Mouse (Mus musculus) cerebellum, adult 18-20 months (tissue): ENCODE results near the gene Polr3h.

Experiments
- DNase-seq, 2 experiments: peaks; one replicate each; pipeline ENCODE4 v3.0.0; 2021

Gene Polr3h

DNA sequence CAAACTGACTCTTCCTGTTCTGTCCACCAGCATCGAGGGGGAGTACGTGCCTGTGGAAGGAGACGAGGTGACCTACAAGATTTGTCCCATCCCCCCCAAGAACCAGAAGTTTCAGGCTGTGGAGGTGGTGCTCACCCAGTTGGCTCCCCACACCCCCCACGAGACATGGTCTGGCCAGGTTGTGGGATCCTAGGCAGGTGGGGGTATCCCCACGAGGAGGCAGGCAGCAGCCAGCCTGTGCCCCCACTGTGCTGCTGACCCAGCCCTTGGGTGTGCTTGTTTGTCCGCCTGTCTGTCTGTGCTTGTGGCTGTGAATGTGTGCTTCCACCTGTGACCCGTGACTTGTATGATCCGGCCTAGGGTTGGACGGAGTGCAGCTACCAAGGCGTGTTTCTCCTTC is 23.0 kb upstream of the Polr3h start:
- DNase-seq, result no peak

- DNase-seq, result no peak
Observed at GRCm38 (mm10) chr15:81943176-81943749, 17.2 kb upstream of the Polr3h start.

GRCm38 (mm10) chr15:81941010-81941409 is 15.0 kb upstream of the Polr3h start:
- no peak for DNase-seq

DNA sequence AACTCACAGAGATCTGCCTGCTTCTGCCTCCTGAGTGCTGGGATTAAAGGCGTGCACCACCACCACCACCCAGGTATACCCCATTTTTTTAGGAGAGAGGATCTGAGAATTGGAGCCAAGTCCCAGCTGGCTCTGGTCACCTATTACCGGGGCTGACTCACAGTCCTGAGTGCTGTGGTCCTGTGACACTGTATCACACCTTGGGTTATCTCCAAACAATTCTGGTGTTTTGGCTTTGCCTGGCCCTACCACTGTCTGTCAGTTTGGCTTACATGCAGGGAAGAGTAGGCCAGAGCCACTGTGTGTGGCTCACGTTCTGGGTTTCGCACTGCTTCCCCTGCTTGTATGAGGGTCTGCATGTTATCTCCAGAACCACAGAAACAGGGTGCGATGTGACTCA is 14.2 kb upstream of the Polr3h start:
- DNase-seq, result peak; percentile 35 to 41

- peak in 1 of 2 experiments; percentile 13 for DNase-seq
Observed at GRCm38 (mm10) chr15:81939774-81940173, 13.7 kb upstream of the Polr3h start.

GRCm38 (mm10) chr15:81939157-81939715 is 13.2 kb upstream of the Polr3h start:
- peak in 1 of 2 experiments; percentile 14 for DNase-seq

- peak; percentile 79 to 81 for DNase-seq
Observed at GRCm38 (mm10) chr15:81938246-81938645, 12.2 kb upstream of the Polr3h start.

GRCm38 (mm10) chr15:81937098-81937972 is 11.3 kb upstream of the Polr3h start:
- peak; percentile 62 to 66 for DNase-seq

DNA sequence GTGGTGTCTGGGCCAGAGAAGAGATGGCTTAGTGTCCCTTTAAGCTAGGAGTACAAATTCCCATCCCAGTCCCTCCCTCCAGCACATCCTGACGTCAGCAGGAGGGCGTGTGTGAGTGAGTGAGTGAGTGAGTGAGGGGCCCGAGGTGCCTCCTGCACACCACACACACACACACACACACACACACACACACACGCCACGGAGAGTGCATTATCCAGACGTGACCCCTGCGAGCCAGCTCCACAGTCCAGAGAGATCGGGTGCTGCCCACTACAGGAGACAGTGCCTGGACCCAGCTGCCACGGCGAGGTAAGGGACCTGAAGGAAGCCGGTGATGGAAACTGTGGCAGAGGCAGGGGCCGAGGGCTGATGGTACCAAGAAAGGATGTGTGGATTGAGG is 10.6 kb upstream of the Polr3h start, which contains the start of gene Csdc2:
Gene Csdc2 (plus strand): TSS at position 81 of the 400 bp plus-strand sequence.
- DNase-seq, result peak; percentile 78 to 86

DNA sequence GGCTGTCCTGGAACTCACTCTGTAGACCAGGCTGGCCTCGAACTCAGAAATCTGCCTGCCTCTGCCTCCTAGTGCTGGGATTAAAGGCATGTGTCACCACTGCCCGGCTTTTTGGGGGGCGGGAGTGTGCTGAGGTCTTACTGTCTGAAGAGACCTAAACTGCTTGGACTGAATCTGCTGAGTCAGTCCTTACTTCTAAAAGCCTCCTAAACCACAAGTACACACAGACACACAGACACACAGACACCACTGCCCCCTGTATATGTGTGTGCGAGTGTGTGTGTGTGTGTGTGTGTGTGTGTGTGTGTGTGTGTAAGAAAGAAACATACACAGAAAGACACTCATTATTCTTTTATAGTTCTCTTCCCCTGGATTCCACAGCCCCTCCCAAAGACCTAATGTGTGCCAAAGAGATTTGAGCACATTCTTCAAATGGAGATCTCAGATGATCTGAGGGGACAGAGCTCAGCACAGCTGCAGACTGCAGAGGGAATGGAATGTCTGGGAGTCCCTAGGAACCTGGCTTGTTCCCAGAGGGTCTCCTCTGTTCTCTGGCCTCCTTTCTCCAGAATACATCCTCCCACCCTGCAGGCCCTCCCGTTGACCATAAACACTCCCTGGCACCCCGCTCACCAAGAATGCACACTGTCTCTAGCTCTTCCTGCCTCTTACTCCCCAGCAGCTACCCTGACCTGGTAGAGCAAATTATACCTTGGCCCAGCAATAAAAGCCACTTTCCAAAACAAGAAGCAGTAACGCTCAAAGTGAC is 10.0 kb upstream of the Polr3h start:
- no peak for DNase-seq

DNA sequence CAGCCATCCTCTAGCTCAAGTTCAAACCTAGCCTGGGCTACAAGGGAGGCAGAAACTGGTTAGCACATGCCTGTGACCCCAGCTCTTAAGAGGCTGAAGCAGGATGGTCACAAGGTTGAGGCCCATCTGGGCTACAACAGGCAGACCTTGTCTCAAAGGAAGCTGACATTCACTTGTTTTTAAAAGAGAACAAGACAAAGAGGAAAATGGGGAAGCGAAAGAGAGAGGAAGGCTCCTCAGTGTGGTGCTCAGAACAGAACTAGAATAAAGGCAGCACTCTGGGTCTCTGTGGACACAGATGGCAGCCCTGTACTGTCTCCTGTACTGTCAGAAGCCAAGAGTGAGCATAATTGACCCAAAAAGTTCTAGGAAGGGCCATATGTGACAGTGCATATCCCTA is 7.9 kb upstream of the Polr3h start:
- DNase-seq, result no peak

DNA sequence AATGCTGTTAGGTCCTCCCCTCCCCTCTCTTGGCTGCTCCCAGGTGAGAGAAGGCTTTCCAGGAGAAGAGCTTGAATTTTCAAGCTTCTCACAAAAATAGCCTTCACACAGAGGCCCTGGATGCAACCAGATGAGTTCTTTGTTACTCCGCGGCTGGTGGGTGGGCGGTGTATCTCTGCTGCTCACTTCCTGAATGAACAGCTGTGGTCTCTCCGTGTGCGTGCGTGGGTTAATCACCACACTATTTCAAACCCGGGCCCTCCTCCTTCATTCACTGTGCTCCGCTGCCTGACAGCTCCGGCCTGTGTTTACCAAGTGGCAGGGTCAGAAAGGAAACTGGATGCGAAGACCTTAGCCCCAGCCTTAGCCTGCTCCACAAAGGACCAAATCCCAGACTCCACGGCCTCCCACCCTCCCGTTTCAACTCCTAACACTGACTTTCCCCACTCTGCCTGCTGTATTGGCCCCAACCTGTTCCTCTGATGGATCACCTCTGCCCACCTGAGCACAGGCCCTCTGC is 7.0 kb upstream of the Polr3h start:
- no peak for DNase-seq

DNA sequence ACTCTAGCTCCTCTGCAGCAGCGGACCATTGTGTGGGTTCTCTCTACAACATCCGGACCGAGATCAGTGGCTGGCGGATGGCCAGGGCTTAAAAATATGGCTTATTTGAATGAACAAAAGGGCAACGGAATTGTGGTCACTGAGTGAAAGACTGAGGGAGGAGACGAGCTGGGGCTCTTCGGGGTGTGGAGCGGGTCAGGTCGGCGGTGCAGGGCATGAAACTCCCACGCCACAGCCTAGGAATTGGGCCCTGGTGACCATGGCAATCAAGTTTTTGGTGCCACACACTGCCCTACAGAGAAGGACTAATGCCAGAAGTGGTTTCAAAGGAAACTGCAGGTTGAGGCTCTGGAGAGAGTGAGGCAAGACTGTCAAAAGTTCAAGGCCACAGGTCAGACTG is 2.2 kb upstream of the Polr3h start:
- DNase-seq, result no peak

GRCm38 (mm10) chr15:81927741-81928140 is 1.7 kb upstream of the Polr3h start:
- no peak for DNase-seq

DNA sequence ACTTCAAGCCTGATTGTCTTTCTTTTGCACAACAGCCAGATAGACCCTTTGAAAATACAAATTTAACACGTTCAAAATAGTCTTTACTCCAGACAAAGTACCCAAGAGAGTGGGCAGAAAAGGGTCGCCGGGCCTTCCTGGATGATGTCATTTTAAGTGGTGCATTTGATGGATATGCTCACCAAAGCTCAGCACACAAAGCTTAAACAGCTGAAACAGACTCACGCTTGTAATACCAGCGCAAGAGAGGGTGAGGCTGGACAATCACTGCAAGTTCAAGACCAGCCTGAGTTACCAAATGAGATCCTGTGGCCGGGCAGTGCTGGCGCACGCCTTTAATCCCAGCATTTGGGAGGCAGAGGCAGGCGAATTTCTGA is 394 bp upstream of the Polr3h start:
- DNase-seq, result no peak

DNA sequence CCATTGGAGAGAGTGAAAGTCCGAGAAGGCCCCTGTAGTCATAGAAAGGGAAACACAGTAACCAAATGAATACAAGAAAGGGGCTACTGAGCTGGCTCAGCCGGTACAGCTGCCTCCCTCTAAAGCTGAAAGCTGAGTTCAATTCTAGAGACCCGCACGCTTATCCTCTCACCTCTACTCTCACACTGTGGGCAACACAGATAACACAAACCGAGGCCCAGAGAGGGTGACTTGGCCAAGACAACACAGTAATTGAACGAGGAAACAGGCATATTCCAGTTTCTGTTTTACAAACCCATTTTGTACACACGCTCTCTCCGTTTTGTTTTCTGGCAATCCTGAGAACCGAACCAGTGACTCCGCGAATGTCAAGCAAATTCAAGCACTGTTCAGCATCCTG is 1.1 kb downstream of the Polr3h start:
- no peak for DNase-seq

DNA sequence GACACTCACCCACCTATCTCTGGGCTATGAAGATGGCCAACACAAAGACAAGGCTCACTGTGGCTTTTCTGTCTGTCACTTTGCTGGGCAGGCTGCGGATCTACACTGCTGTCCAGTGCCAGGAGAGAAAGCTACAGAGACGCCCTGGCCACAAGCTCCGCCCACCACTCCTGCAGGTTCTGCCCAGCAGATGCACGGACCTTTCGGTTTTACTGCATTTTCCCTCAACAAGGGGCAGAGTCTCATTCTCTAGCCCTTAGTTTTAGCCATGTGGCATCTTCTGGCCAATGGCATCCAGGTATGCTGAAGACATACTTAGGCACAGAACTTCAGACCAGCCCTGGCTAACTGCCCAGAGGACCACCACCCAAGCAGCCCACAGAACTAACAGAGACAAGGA is 4.8 kb downstream of the Polr3h start:
- peak in 1 of 2 experiments; percentile 45 for DNase-seq

DNA sequence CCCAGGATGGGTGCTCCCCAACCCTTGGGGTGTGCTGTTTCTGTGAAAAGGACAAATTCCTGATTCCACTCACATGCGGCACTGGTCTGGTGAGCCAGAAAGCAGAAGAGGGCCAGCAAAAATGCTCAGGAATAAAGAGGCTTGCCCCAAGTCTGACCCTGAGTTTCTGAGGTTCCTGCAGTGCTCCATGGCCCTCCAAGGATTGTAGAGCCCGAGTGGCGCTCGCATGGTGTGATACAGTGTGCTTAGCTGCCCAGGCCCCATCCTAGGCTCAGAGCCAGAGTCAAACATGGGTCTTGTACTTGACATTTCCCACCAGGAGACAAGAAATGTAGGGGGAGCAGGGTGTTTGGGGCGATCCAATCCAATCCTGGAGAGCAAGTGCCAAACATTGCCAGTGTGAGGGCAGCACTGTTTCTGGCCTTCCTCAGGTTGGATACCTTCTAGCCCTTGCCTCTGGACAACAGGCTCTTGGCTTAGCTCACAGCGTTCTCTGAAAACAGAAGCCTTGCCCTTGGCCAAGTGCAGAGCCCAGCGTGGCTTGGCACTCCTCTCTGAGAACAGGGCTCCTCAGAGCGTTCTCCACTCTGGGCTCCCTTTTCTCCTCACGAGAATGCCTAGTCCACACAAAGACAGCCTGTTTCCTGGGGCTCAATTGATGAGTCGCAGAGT is 5.4 kb downstream of the Polr3h start:
- peak; percentile 64 to 75 for DNase-seq

- DNase-seq, result peak in 1 of 2 experiments; percentile 45
Observed at GRCm38 (mm10) chr15:81919062-81919461, 7.0 kb downstream of the Polr3h start.

DNA sequence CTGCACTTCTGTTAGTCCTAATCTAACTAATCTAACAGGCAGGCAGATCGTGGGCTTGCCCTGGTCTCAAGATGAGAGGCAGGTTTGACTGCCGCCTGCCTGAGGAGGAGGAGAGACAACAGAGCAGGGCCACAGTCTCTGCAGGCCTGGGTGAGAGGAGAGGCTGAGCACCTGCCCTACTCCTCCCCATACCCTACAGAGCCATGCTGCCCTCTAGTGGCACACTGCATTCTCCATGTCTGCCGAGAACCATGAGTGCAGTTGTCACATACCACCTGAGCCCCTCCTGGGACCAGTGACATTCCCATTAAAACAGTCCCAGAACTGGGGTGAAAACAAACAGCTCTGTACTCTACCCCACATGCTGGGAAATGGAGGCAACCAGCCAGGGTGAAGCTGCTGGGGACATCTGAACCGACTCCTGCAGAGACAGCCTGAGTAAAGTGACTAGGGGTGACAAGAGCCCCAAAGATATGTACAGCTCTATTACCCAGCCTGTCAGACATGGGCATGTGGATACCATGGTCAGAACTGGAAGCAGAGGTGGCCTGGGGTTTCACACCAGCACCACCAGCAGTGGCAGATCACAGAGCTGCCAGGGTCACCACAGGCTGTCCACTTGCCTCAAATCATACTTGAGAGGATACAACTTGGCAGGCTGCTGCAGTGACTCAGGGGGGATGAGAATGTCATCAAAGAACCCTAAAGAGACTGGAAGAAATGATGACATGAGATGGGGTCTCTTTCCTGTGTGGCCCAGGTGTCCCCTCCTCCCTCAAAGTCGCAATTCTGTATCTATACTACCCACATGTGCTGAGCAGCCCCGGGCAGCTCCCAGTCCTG is 8.2 kb downstream of the Polr3h start:
- DNase-seq, result peak; percentile 79

- DNase-seq, result no peak
Observed at GRCm38 (mm10) chr15:81917201-81917600, 8.8 kb downstream of the Polr3h start.
